Mouse (Mus musculus): ENCODE measurements around the gene Vmn2r24. TPM values are rescaled to one million over a fixed set of nuclear protein-coding genes. Genes with fewer than 3 reads are reported as not detected.
"Not testable (repeated sequence)": the region's sequence is repeated elsewhere in the genome, so short reads cannot be mapped to it uniquely, and the experiment has no call there.

Vmn2r24 gene
- polyA plus RNA-seq (2012; rRNA removed) (not detected in 2 replicates), polyA plus RNA-seq (2014; fragmentation: Nextera tagmentation; extraction: Ambion mirVana) (not detected in 2 replicates)

- 70% methylated on average over 1 of the region's 1 CpGs for WGBS
- no peaks in the 10 kb centered on the region for H3K9me3 ChIP-seq (ENCODE audit: control insufficient read depth, low read length)
These were observed at the start of gene Vmn2r24 for GRCm38 (mm10) chr6:123778579-123778978. Vmn2r24 (plus strand) TSS chr6:123778879.

GRCm38 (mm10) chr6:123770031-123770430 is 8.6 kb upstream of the Vmn2r24 start:
- no peaks in the 10 kb centered on the region for H3K9me3 ChIP-seq (ENCODE audit: control insufficient read depth, low read length)
- ATAC-seq (ENCODE audit: low FRiP score, low read depth): no peak

More at GRCm38 (mm10) chr6:123778579-123778978, at the start of gene Vmn2r24:
- H3K4me2 ChIP-seq (replicated peaks; ENCODE audit: low read depth, low read length, severe bottlenecking): no peak within 1 kb of the TSS
- H3K27me3 ChIP-seq (ENCODE audit: control insufficient read depth, insufficient read depth, low read length): no peaks in the 10 kb centered on the region
- no peaks in the 10 kb centered on the region for H3K4me1 ChIP-seq (ENCODE audit: control insufficient read depth, insufficient read depth, low read length)
- no peak for TF ChIP-seq POLR2A (IDR thresholded peaks at IDR 0.05; ENCODE audit: borderline replicate concordance, extremely low read depth, insufficient read depth, insufficient read length)
- H3K4me3 ChIP-seq (replicated peaks; ENCODE audit: low read length): no peak within 1 kb of the TSS
- no peaks in the 10 kb centered on the region for H3K36me3 ChIP-seq (ENCODE audit: control insufficient read depth, insufficient read depth, low read length)
- DNase-seq (ENCODE audit: low spot score): no peak
- no peak within 1 kb of the TSS for H3K9ac ChIP-seq (ENCODE audit: low read depth, low read length, severe bottlenecking)
- no peak within 1 kb of the TSS for H3K27ac ChIP-seq (replicated peaks; ENCODE audit: low read depth, low read length)
- no peak for ATAC-seq (ENCODE audit: low FRiP score, low read depth)

GRCm38 (mm10) chr6:123784857-123785256 is 6.2 kb downstream of the Vmn2r24 start:
- no peaks in the 10 kb centered on the region for H3K36me3 ChIP-seq (ENCODE audit: control insufficient read depth, insufficient read depth, low read length)
- 65% methylated on average over 2 of the region's 2 CpGs for WGBS
- H3K27ac ChIP-seq (replicated peaks; ENCODE audit: low read depth, low read length): no peak overlapping the region
- no peak for DNase-seq (ENCODE audit: low spot score)
- H3K27me3 ChIP-seq (ENCODE audit: control insufficient read depth, insufficient read depth, low read length): no peaks in the 10 kb centered on the region
- no peak overlapping the region for H3K4me2 ChIP-seq (replicated peaks; ENCODE audit: low read depth, low read length, severe bottlenecking)
- ATAC-seq (ENCODE audit: low FRiP score, low read depth): no peak
- no peak overlapping the region for H3K9ac ChIP-seq (ENCODE audit: low read depth, low read length, severe bottlenecking)
- no peak overlapping the region for H3K4me3 ChIP-seq (replicated peaks; ENCODE audit: low read length)
- no peaks in the 10 kb centered on the region for H3K9me3 ChIP-seq (ENCODE audit: control insufficient read depth, low read length)
- TF ChIP-seq POLR2A (IDR thresholded peaks at IDR 0.05; ENCODE audit: borderline replicate concordance, extremely low read depth, insufficient read depth, insufficient read length): no peak
- no peaks in the 10 kb centered on the region for H3K4me1 ChIP-seq (ENCODE audit: control insufficient read depth, insufficient read depth, low read length)

More at GRCm38 (mm10) chr6:123770031-123770430, 8.6 kb upstream of the Vmn2r24 start:
- H3K4me2 ChIP-seq (replicated peaks; ENCODE audit: low read depth, low read length, severe bottlenecking): no peak overlapping the region
- TF ChIP-seq POLR2A (IDR thresholded peaks at IDR 0.05; ENCODE audit: borderline replicate concordance, extremely low read depth, insufficient read depth, insufficient read length): no peak
- H3K9ac ChIP-seq (ENCODE audit: low read depth, low read length, severe bottlenecking): no peak overlapping the region
- H3K27me3 ChIP-seq (ENCODE audit: control insufficient read depth, insufficient read depth, low read length): no peaks in the 10 kb centered on the region
- no peak for DNase-seq (ENCODE audit: low spot score)
- no peaks in the 10 kb centered on the region for H3K4me1 ChIP-seq (ENCODE audit: control insufficient read depth, insufficient read depth, low read length)
- H3K4me3 ChIP-seq (replicated peaks; ENCODE audit: low read length): no peak overlapping the region
- H3K36me3 ChIP-seq (ENCODE audit: control insufficient read depth, insufficient read depth, low read length): no peaks in the 10 kb centered on the region
- 79% methylated on average over 3 of the region's 3 CpGs for WGBS
- H3K27ac ChIP-seq (replicated peaks; ENCODE audit: low read depth, low read length): no peak overlapping the region

- Histone ChIP-seq H3K27ac (replicated peaks; ENCODE audit: low read depth, low read length) (no peak overlapping the region), H3K4me1 (ENCODE audit: control insufficient read depth, insufficient read depth, low read length) (no peaks in the 10 kb centered on the region), H3K27me3 (ENCODE audit: control insufficient read depth, insufficient read depth, low read length) (no peaks in the 10 kb centered on the region), H3K36me3 (ENCODE audit: control insufficient read depth, insufficient read depth, low read length) (no peaks in the 10 kb centered on the region), H3K4me2 (replicated peaks; ENCODE audit: low read depth, low read length, severe bottlenecking) (no peak overlapping the region), H3K9me3 (ENCODE audit: control insufficient read depth, low read length) (no peaks in the 10 kb centered on the region), H3K4me3 (replicated peaks; ENCODE audit: low read length) (no peak overlapping the region), H3K9ac (ENCODE audit: low read depth, low read length, severe bottlenecking) (no peak overlapping the region)
- WGBS: 37% methylated on average over 9 of the region's 9 CpGs
- TF ChIP-seq POLR2A (IDR thresholded peaks at IDR 0.05; ENCODE audit: borderline replicate concordance, extremely low read depth, insufficient read depth, insufficient read length): no peak
- ATAC-seq (ENCODE audit: low FRiP score, low read depth): no peak
- DNase-seq (ENCODE audit: low spot score): no peak
These were observed 15.1 kb downstream of the Vmn2r24 start for GRCm38 (mm10) chr6:123793746-123794145.

GRCm38 (mm10) chr6:123810291-123810690 is 31.6 kb downstream of the Vmn2r24 start:
- ATAC-seq (ENCODE audit: low FRiP score, low read depth); H3K4me2 ChIP-seq (replicated peaks; ENCODE audit: low read depth, low read length, severe bottlenecking); H3K9me3 ChIP-seq (ENCODE audit: control insufficient read depth, low read length); H3K4me3 ChIP-seq (replicated peaks; ENCODE audit: low read length); DNase-seq (ENCODE audit: low spot score); H3K27me3 ChIP-seq (ENCODE audit: control insufficient read depth, insufficient read depth, low read length); H3K4me1 ChIP-seq (ENCODE audit: control insufficient read depth, insufficient read depth, low read length); H3K27ac ChIP-seq (replicated peaks; ENCODE audit: low read depth, low read length); H3K36me3 ChIP-seq (ENCODE audit: control insufficient read depth, insufficient read depth, low read length); H3K9ac ChIP-seq (ENCODE audit: low read depth, low read length, severe bottlenecking): not testable (repeated sequence)

GRCm38 (mm10) chr6:123819951-123820350 is 41.3 kb downstream of the Vmn2r24 start:
- ATAC-seq (ENCODE audit: low FRiP score, low read depth): no peak
- Histone ChIP-seq H3K4me1 (ENCODE audit: control insufficient read depth, insufficient read depth, low read length) (no peaks in the 10 kb centered on the region), H3K9ac (ENCODE audit: low read depth, low read length, severe bottlenecking) (no peak overlapping the region), H3K27me3 (ENCODE audit: control insufficient read depth, insufficient read depth, low read length) (no peaks in the 10 kb centered on the region), H3K4me3 (replicated peaks; ENCODE audit: low read length) (no peak overlapping the region), H3K4me2 (replicated peaks; ENCODE audit: low read depth, low read length, severe bottlenecking) (no peak overlapping the region), H3K9me3 (ENCODE audit: control insufficient read depth, low read length) (no peaks in the 10 kb centered on the region), H3K36me3 (ENCODE audit: control insufficient read depth, insufficient read depth, low read length) (no peaks in the 10 kb centered on the region), H3K27ac (replicated peaks; ENCODE audit: low read depth, low read length) (no peak overlapping the region)
- no peak for TF ChIP-seq POLR2A (IDR thresholded peaks at IDR 0.05; ENCODE audit: borderline replicate concordance, extremely low read depth, insufficient read depth, insufficient read length)
- WGBS: 85% methylated on average over 8 of the region's 8 CpGs
- DNase-seq (ENCODE audit: low spot score): no peak

GRCm38 (mm10) chr6:123853363-123853762 is 74.7 kb downstream of the Vmn2r24 start, which contains the start of gene Vmn2r25:
Vmn2r25 (minus strand) TSS chr6:123853463.
- ATAC-seq (ENCODE audit: low FRiP score, low read depth); H3K36me3 ChIP-seq (ENCODE audit: control insufficient read depth, insufficient read depth, low read length); H3K4me1 ChIP-seq (ENCODE audit: control insufficient read depth, insufficient read depth, low read length); DNase-seq (ENCODE audit: low spot score); H3K9me3 ChIP-seq (ENCODE audit: control insufficient read depth, low read length); H3K4me3 ChIP-seq (replicated peaks; ENCODE audit: low read length); H3K4me2 ChIP-seq (replicated peaks; ENCODE audit: low read depth, low read length, severe bottlenecking); H3K27me3 ChIP-seq (ENCODE audit: control insufficient read depth, insufficient read depth, low read length); H3K27ac ChIP-seq (replicated peaks; ENCODE audit: low read depth, low read length); H3K9ac ChIP-seq (ENCODE audit: low read depth, low read length, severe bottlenecking): not testable (repeated sequence)
- 57% methylated on average over 1 of the region's 2 CpGs for WGBS
